Mouse (Mus musculus) hindbrain, embryonic 11.5 days (tissue): ENCODE measurements around the gene Rasd1. TPM values are rescaled to one million over a fixed set of nuclear protein-coding genes. Genes with fewer than 3 reads are reported as not detected.

ENCODE experiments used
- ATAC-seq: fragments of 200-750 bp; cut with Nextera tagmentation; 2 replicates; pipeline ENCODE4 v1.8.0; 2017; ENCODE audit warnings: mild to moderate bottlenecking, moderate TSS enrichment, moderate library complexity; ENCODE audit not compliant: low FRiP score
- DNase-seq: peaks from one replicate; pipeline ENCODE4 v3.0.0-alpha.2; 2015; ENCODE audit warnings: low spot score
- H3K27ac ChIP-seq: fragments of 300-500 bp; sonication (generic); 2 replicates; pipeline ENCODE4 v1.5.1; 2014; ENCODE audit warnings: mild to moderate bottlenecking, low read depth, low read length
- H3K27me3 ChIP-seq: fragments of 300-500 bp; sonication (generic); 2 replicates; pipeline ENCODE4 v1.6.1; 2014; ENCODE audit warnings: mild to moderate bottlenecking, low read length, moderate library complexity, mixed read lengths; ENCODE audit not compliant: control insufficient read depth, insufficient read depth
- H3K36me3 ChIP-seq: fragments of 300-500 bp; sonication (generic); 2 replicates; pipeline ENCODE4 v1.6.1; 2014; ENCODE audit warnings: mild to moderate bottlenecking, low read length, moderate library complexity, mixed read lengths; ENCODE audit not compliant: control insufficient read depth, insufficient read depth
- H3K4me1 ChIP-seq: fragments of 300-500 bp; sonication (generic); replicated peaks from 2 replicates; pipeline ENCODE4 v1.6.1; 2014; ENCODE audit warnings: low read length, mixed read lengths; ENCODE audit not compliant: control insufficient read depth, insufficient read depth
- H3K4me2 ChIP-seq: fragments of 300-500 bp; sonication (generic); replicated peaks from 2 replicates; pipeline ENCODE4 v1.6.1; 2014; ENCODE audit warnings: mild to moderate bottlenecking, low read depth, low read length
- H3K4me3 ChIP-seq: fragments of 300-500 bp; sonication (generic); 2 replicates; pipeline ENCODE4 v1.5.1; 2014; ENCODE audit warnings: low read depth, low read length
- H3K9ac ChIP-seq: fragments of 300-500 bp; sonication (generic); 2 replicates; pipeline ENCODE4 v1.6.1; 2014; ENCODE audit warnings: low read depth, low read length
- H3K9me3 ChIP-seq: fragments of 300-500 bp; sonication (generic); 2 replicates; pipeline ENCODE4 v1.6.1; 2016; ENCODE audit warnings: low read length; ENCODE audit not compliant: control insufficient read depth
- WGBS: fragments of 180-500 bp; shearing (Covaris S2); extraction: QIAGEN DNeasy Blood & Tissue Kit; methylation state at CpG from one replicate; pipeline ENCODE4 v1.1.7; 2014; 5-methylcytosine and 5-hydroxymethylcytosine counted together
- polyA plus RNA-seq: library from polyadenylated mRNA; unstranded; fragments of >200 nt; fragmentation: Nextera tagmentation; extraction: Ambion mirVana; gene quantifications from 2 replicates; pipeline ENCODE4 v1.2.1, GENCODE M21; 2014

Rasd1 gene
- polyA plus RNA-seq, 1 experiment from 2014 or later = 1.5 TPM

GRCm38 (mm10) chr11:59932560-59933337 lies 32.0 kb downstream of the Rasd1 start:
- H3K4me3 ChIP-seq = no peak overlapping the region
- 69% methylated on average over 9 of the region's 9 CpGs for WGBS

GRCm38 (mm10) chr11:59930031-59930430 lies 34.7 kb downstream of the Rasd1 start:
- DNase-seq (no peak), ATAC-seq (no peak)
- no peaks in the 10 kb centered on the region for H3K4me1 ChIP-seq
- WGBS = 32% methylated on average over 4 of the region's 4 CpGs
- H3K9ac ChIP-seq = no peak overlapping the region
- no peak overlapping the region for H3K27ac ChIP-seq
- no peak overlapping the region for H3K4me3 ChIP-seq
- no peaks in the 10 kb centered on the region for H3K27me3 ChIP-seq
- no peaks in the 10 kb centered on the region for H3K36me3 ChIP-seq
- H3K9me3 ChIP-seq = no peaks in the 10 kb centered on the region
- H3K4me2 ChIP-seq = no peak overlapping the region

More at GRCm38 (mm10) chr11:59932560-59933337, 32.0 kb downstream of the Rasd1 start:
- Histone ChIP-seq H3K36me3 (no peaks in the 10 kb centered on the region), H3K9ac (no peak overlapping the region), H3K27me3 (no peaks in the 10 kb centered on the region), H3K9me3 (no peaks in the 10 kb centered on the region), H3K4me1 (no peaks in the 10 kb centered on the region), H3K4me2 (no peak overlapping the region), H3K27ac (no peak overlapping the region)
- ATAC-seq (no peak), DNase-seq (no peak)

GRCm38 (mm10) chr11:59921265-59921664 lies 43.5 kb downstream of the Rasd1 start:
- ATAC-seq (no peak), DNase-seq (no peak)
- Histone ChIP-seq H3K36me3 (no peaks in the 10 kb centered on the region), H3K9ac (no peak overlapping the region), H3K4me3 (no peak overlapping the region), H3K27me3 (no peaks in the 10 kb centered on the region), H3K4me1 (no peaks in the 10 kb centered on the region), H3K27ac (no peak overlapping the region), H3K4me2 (no peak overlapping the region), H3K9me3 (no peaks in the 10 kb centered on the region)
- WGBS = 19% methylated on average over 7 of the region's 7 CpGs

GRCm38 (mm10) chr11:59920331-59920730 lies 44.4 kb downstream of the Rasd1 start:
- no peak for DNase-seq
- Histone ChIP-seq H3K4me3 (no peak overlapping the region), H3K4me2 (no peak overlapping the region), H3K9ac (no peak overlapping the region), H3K36me3 (no peaks in the 10 kb centered on the region), H3K27me3 (no peaks in the 10 kb centered on the region), H3K4me1 (no peaks in the 10 kb centered on the region), H3K27ac (no peak overlapping the region), H3K9me3 (no peaks in the 10 kb centered on the region)
- 80% methylated on average over 5 of the region's 5 CpGs for WGBS
- no peak for ATAC-seq

- Histone ChIP-seq H3K27ac (no peak overlapping the region), H3K36me3 (no peaks in the 10 kb centered on the region), H3K27me3 (no peaks in the 10 kb centered on the region), H3K4me1 (no peaks in the 10 kb centered on the region), H3K9ac (no peak overlapping the region), H3K9me3 (no peaks in the 10 kb centered on the region), H3K4me3 (no peak overlapping the region), H3K4me2 (no peak overlapping the region)
- no peak for DNase-seq
- 88% methylated on average over 3 of the region's 3 CpGs for WGBS
- no peak for ATAC-seq
Measured at GRCm38 (mm10) chr11:59919401-59919800, 45.3 kb downstream of the Rasd1 start.

GRCm38 (mm10) chr11:59918014-59918413 lies 46.7 kb downstream of the Rasd1 start:
- H3K27me3 ChIP-seq = no peaks in the 10 kb centered on the region
- no peaks in the 10 kb centered on the region for H3K9me3 ChIP-seq
- ATAC-seq (no peak), DNase-seq (no peak)
- no peaks in the 10 kb centered on the region for H3K4me1 ChIP-seq
- H3K9ac ChIP-seq = no peak overlapping the region
- 59% methylated on average over 4 of the region's 4 CpGs for WGBS
- H3K4me2 ChIP-seq = no peak overlapping the region
- H3K27ac ChIP-seq = no peak overlapping the region
- H3K36me3 ChIP-seq = no peaks in the 10 kb centered on the region
- no peak overlapping the region for H3K4me3 ChIP-seq

GRCm38 (mm10) chr11:59913702-59914101 lies 51.0 kb downstream of the Rasd1 start:
- ATAC-seq (no peak), DNase-seq (no peak)
- Histone ChIP-seq H3K9me3 (no peaks in the 10 kb centered on the region), H3K4me3 (no peak overlapping the region), H3K27me3 (no peaks in the 10 kb centered on the region), H3K9ac (no peak overlapping the region), H3K27ac (no peak overlapping the region), H3K36me3 (no peaks in the 10 kb centered on the region), H3K4me2 (no peak overlapping the region), H3K4me1 (no peaks in the 10 kb centered on the region)
- 82% methylated on average over 4 of the region's 4 CpGs for WGBS

Other genes starting within 250 kb of the Rasd1 start
- 0.31 and 0.47 TPM in 2 replicates for gene Pld6, start 177.3 kb downstream of the Rasd1 start, polyA plus RNA-seq
- 25.9 and 26.4 TPM in 2 replicates for gene Flcn, start 154.9 kb downstream of the Rasd1 start, polyA plus RNA-seq
- 37.8 and 42.6 TPM in 2 replicates for gene Nt5m, start 125.5 kb downstream of the Rasd1 start, polyA plus RNA-seq
- gene Cops3, start 125.1 kb downstream of the Rasd1 start, polyA plus RNA-seq = 246 and 254 TPM in 2 replicates
- 40.1 and 44.9 TPM in 2 replicates for gene Med9, start 16.7 kb downstream of the Rasd1 start, polyA plus RNA-seq
- 5.1 and 7.2 TPM in 2 replicates for gene Pemt, start 81.5 kb upstream of the Rasd1 start, polyA plus RNA-seq
- 22.6 and 28.1 TPM in 2 replicates for gene Rai1, start 140.1 kb upstream of the Rasd1 start, polyA plus RNA-seq